Mouse (Mus musculus) liver, adult 2 months (tissue): ENCODE data around the gene Kctd19. TPM values are rescaled to one million over a fixed set of nuclear protein-coding genes. Genes with fewer than 3 reads are reported as not detected.

Experiments
- DNase-seq: peaks from one replicate; pipeline ENCODE4 v3.0.0-alpha.2; 2011; ENCODE audit warnings: low read depth, low spot score; ENCODE audit errors: extremely low read depth
- H3K27ac ChIP-seq: fragments of 200-500 bp; replicated peaks from 2 replicates; pipeline ENCODE4 v1.5.1; 2012; ENCODE audit warnings: low read depth, mild to moderate bottlenecking, control low read depth, inconsistent platforms, low read length; ENCODE audit not compliant: insufficient read depth
- H3K27me3 ChIP-seq: fragments of 200-500 bp; 2 replicates; pipeline ENCODE4 v1.6.1; 2012; ENCODE audit warnings: mild to moderate bottlenecking, moderate library complexity, low read length, inconsistent platforms; ENCODE audit not compliant: control insufficient read depth, insufficient read depth
- H3K36me3 ChIP-seq: fragments of 200-500 bp; 2 replicates; pipeline ENCODE4 v1.6.1; 2012; ENCODE audit warnings: low read length, inconsistent platforms; ENCODE audit not compliant: control insufficient read depth, insufficient read depth
- H3K4me1 ChIP-seq: fragments of 200-500 bp; 2 replicates; pipeline ENCODE4 v1.6.1; 2011; ENCODE audit warnings: low read length; ENCODE audit not compliant: control insufficient read depth, insufficient read depth
- H3K4me3 ChIP-seq: fragments of 200-500 bp; 2 replicates; pipeline ENCODE4 v1.5.1; 2011; ENCODE audit warnings: low read depth, mild to moderate bottlenecking, control low read depth, low read length, moderate library complexity; ENCODE audit not compliant: insufficient read depth
- H3K79me2 ChIP-seq: fragments of 200-500 bp; 2 replicates; pipeline ENCODE4 v1.6.1; 2012; ENCODE audit warnings: inconsistent platforms, mild to moderate bottlenecking, low read length, moderate library complexity; ENCODE audit not compliant: control insufficient read depth, insufficient read depth
- H3K9ac ChIP-seq: fragments of 200-500 bp; 2 replicates; pipeline ENCODE4 v1.6.1; 2012; ENCODE audit warnings: low read depth, mild to moderate bottlenecking, control low read depth, inconsistent platforms, low read length
- CTCF ChIP-seq: fragments of 200-500 bp; IDR thresholded peaks from 2 replicates; pipeline ENCODE4 v1.5.1; 2011; ENCODE audit warnings: low read depth, low read length, control low read depth
- POLR2A ChIP-seq: fragments of 200-500 bp; IDR thresholded peaks from 2 replicates; pipeline ENCODE4 v1.6.1; 2011; ENCODE audit warnings: low read length, control low read depth; ENCODE audit not compliant: insufficient read depth; ENCODE audit errors: extremely low read depth
- WGBS: fragments of 180-500 bp; shearing (Covaris S2); methylation state at CpG from one replicate; pipeline ENCODE4 v1.1.7; 2018; 5-methylcytosine and 5-hydroxymethylcytosine counted together
- polyA plus RNA-seq: library from polyadenylated mRNA; depleted of rRNA; stranded (reverse); fragments of >200 nt; gene quantifications from 2 replicates; pipeline ENCODE4 v1.2.3, GENCODE M21; 2012
- total RNA-seq: library from RNA; depleted of rRNA; stranded (reverse); fragments of >200 nt; gene quantifications from 2 replicates; pipeline ENCODE4 v1.2.3, GENCODE M21; 2014

The Kctd19 gene
- total and polyA plus RNA-seq, 2 experiments = not detected

DNA sequence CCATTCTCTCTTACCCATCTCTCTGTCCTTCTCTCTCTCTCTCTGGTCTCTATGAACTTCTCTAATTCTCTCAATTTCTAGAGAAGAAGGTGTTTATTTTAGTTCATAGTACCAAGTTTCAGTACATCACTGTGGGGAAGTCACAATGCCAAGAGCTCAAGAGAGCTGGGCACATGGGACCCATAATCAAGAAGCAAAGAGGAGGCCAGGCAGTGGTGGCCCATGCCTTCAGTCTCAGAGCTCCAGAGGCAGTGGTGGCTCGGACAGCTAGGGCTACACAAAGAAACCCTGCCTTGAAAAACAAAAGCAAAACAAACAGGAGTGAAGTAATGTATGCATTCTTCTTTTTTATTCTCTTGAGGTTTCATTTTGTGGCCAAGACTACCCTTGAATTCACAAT, 8.8 kb downstream of the Kctd19 start:
- no peak for TF ChIP-seq POLR2A
- TF ChIP-seq CTCF = no peak
- no peak overlapping the region for H3K9ac ChIP-seq
- 84% methylated on average over 1 of the region's 1 CpGs for WGBS
- DNase-seq = no peak
- no peaks in the 10 kb centered on the region for H3K4me1 ChIP-seq
- H3K36me3 ChIP-seq = no peaks in the 10 kb centered on the region
- H3K27ac ChIP-seq = no peak overlapping the region
- H3K4me3 ChIP-seq = no peak overlapping the region
- no peaks in the 10 kb centered on the region for H3K79me2 ChIP-seq
- H3K27me3 ChIP-seq = no peaks in the 10 kb centered on the region

DNA sequence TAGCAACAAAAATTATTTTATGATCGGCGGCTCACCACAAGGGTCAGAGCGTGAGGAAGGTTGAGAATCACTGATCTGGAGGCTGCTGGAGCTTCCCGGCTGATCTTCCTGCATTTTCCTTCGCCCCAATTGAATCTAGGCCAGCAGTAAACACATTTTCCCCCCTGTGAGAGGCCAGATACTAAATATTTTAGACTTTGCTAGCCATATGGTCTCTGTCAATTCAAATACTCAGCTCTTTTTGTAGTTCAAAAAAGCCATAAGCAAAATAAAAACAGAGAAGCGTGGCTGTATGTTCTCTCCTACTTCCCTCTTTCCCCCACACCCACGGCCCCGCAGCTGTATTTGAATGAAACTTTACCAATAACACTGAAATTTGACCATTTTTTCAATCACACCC, 9.8 kb downstream of the Kctd19 start:
- H3K27ac ChIP-seq = no peak overlapping the region
- 87% methylated on average over 8 of the region's 8 CpGs for WGBS
- H3K4me1 ChIP-seq = no peaks in the 10 kb centered on the region
- no peak overlapping the region for H3K4me3 ChIP-seq
- H3K36me3 ChIP-seq = no peaks in the 10 kb centered on the region
- DNase-seq = no peak
- TF ChIP-seq CTCF = no peak
- no peak for TF ChIP-seq POLR2A
- no peaks in the 10 kb centered on the region for H3K27me3 ChIP-seq
- no peak overlapping the region for H3K9ac ChIP-seq
- no peaks in the 10 kb centered on the region for H3K79me2 ChIP-seq

DNA sequence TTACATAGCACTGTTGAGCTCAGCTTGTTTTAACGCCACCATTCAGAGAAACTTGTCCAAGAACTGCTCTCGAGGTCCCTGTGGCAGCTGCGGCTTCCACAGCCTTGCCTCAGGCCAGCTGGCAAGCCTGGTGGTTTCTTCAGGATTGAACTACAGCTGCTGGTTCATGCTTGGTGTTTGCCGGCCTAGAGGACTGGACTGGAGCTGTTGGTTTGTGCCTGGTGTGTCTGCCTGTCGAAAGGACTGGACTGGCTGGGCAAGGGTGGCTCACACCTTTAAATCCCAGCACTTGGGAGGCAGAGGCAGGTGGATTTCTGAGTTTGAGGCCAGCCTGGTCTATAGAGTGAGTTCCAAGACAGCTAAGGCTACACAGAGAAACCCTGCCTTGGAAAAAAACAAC, 13.3 kb downstream of the Kctd19 start:
- Histone ChIP-seq H3K27me3 (no peaks in the 10 kb centered on the region), H3K36me3 (no peaks in the 10 kb centered on the region), H3K27ac (no peak overlapping the region), H3K4me3 (no peak overlapping the region), H3K79me2 (no peaks in the 10 kb centered on the region), H3K4me1 (no peaks in the 10 kb centered on the region), H3K9ac (no peak overlapping the region)
- TF ChIP-seq POLR2A (no peak), CTCF (no peak)
- 94% methylated on average over 5 of the region's 5 CpGs for WGBS
- no peak for DNase-seq

DNA sequence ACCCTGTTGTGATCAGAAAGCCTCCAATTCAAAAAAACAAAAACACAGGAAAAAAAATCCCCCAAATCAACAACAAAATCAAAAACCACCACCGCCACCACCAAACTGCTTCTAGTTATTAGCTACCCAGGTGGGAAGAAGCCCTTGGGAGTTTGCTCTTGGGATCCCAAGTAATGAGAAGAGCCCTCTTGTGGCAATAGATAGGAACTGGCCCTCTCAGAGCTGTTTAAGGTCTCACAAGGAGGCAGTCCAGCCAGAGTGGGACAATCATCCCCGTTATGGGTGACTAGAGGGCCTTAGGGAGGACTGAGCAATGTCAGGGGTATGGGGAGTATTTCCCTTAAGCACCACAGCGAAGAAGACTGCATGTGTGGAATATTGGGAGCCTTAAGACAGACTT, 15.6 kb downstream of the Kctd19 start:
- H3K27ac ChIP-seq = no peak overlapping the region
- H3K4me3 ChIP-seq = no peak overlapping the region
- peak; percentile 38 for DNase-seq
- 43% methylated on average over 3 of the region's 3 CpGs for WGBS
- H3K36me3 ChIP-seq = no peaks in the 10 kb centered on the region
- TF ChIP-seq CTCF (peak; percentile 39; the same call in 1 of the 2 replicates), POLR2A (no peak)
- no peak overlapping the region for H3K9ac ChIP-seq
- H3K79me2 ChIP-seq = no peaks in the 10 kb centered on the region
- no peaks in the 10 kb centered on the region for H3K4me1 ChIP-seq
- no peaks in the 10 kb centered on the region for H3K27me3 ChIP-seq

DNA sequence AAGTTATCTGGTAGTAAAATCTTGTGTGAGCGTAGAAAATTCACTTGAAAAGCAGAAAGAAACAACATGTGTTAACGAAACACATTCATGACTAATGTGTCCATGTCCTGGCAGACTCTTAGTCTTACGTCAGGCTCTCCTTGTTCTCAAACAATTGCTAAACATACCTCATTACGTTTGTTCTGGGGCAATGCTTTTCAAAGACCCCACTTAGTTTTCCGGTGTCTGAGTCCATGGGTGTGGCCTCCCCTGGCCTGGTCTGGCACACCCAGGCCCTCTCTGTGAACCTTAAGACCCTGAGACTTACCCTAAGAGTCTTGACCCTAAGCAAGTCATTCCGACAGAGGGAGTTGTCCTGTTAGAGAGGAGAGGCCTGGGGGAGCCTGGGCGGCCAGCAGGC, 19.4 kb downstream of the Kctd19 start:
- no peaks in the 10 kb centered on the region for H3K27me3 ChIP-seq
- H3K36me3 ChIP-seq = no peaks in the 10 kb centered on the region
- no peak overlapping the region for H3K4me3 ChIP-seq
- TF ChIP-seq POLR2A (no peak), CTCF (no peak)
- no peak overlapping the region for H3K9ac ChIP-seq
- no peaks in the 10 kb centered on the region for H3K4me1 ChIP-seq
- no peaks in the 10 kb centered on the region for H3K79me2 ChIP-seq
- WGBS = 86% methylated on average over 7 of the region's 7 CpGs
- H3K27ac ChIP-seq = no peak overlapping the region
- DNase-seq = no peak

DNA sequence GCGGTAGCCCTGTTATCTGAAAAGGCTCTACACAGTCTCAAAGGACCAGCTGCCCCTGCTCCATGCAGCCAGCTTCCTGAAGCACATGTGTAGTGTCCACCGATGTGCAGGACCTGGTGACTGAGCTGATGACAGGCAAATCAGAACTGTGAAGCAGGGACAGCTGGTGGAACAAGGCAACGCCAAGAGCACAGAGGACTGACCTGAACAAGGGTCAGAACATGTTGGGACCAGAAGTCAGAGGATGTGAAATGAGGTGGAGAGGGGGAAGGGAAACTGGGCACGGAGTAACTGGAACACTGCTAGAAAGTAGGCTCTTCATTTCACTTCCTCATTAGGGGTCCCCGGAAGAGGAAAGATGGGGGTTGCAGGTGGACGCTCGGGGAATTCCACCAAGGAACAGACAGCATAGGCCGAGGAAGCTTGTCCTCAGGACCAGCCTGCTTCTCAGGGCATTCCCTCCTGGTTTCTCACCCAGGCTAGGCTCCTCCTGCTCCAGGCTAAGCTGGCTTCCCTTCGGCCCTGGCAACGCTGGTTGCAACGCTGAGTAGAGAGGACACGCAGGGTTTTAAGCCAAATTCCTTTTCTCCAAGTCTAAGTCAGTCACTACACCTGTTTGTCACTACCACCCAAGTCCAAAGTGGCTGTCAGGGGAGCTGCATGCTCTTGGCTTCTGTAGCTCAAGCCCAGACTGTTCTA, 20.1 kb downstream of the Kctd19 start:
- Histone ChIP-seq H3K27me3 (no peaks in the 10 kb centered on the region), H3K9ac (no peak overlapping the region), H3K27ac (no peak overlapping the region), H3K4me3 (no peak overlapping the region), H3K36me3 (no peaks in the 10 kb centered on the region), H3K79me2 (no peaks in the 10 kb centered on the region), H3K4me1 (no peaks in the 10 kb centered on the region)
- 78% methylated on average over 12 of the region's 12 CpGs for WGBS
- DNase-seq = peak; percentile 17
- TF ChIP-seq CTCF (no peak), POLR2A (no peak)
